Mouse (Mus musculus) forebrain, postnatal 0 days (tissue): ENCODE data around the gene Mfap5. TPM values are rescaled to one million over a fixed set of nuclear protein-coding genes. Genes with fewer than 3 reads are reported as not detected.
A peak's percentile ranks its signal among the peaks of the same experiment; 100 is the strongest.

Source experiments
- ATAC-seq: fragments of 200-750 bp; cut with Nextera tagmentation; 2 replicates; pipeline ENCODE4 v1.8.0; 2017; ENCODE audit warnings: mild to moderate bottlenecking, moderate library complexity
- DNase-seq: peaks from one replicate; pipeline ENCODE4 v3.0.0-alpha.2; 2015
- H3K27ac ChIP-seq: fragments of 300-500 bp; sonication (generic); 2 replicates; pipeline ENCODE4 v1.5.1; 2014; ENCODE audit warnings: low read depth, mild to moderate bottlenecking, antibody characterized with exemption, low read length, moderate library complexity, mixed read lengths
- H3K27me3 ChIP-seq: fragments of 300-500 bp; sonication (generic); 2 replicates; pipeline ENCODE4 v1.6.1; 2014; ENCODE audit warnings: mild to moderate bottlenecking, low read length, mixed read lengths; ENCODE audit not compliant: insufficient read depth
- H3K36me3 ChIP-seq: fragments of 300-500 bp; sonication (generic); 2 replicates; pipeline ENCODE4 v1.6.1; 2014; ENCODE audit warnings: mild to moderate bottlenecking, moderate library complexity; ENCODE audit not compliant: insufficient read depth
- H3K4me1 ChIP-seq: fragments of 300-500 bp; sonication (generic); 2 replicates; pipeline ENCODE4 v1.6.1; 2014; ENCODE audit warnings: antibody characterized with exemption; ENCODE audit not compliant: insufficient read depth
- H3K4me2 ChIP-seq: fragments of 300-500 bp; sonication (generic); 2 replicates; pipeline ENCODE4 v1.6.1; 2014; ENCODE audit warnings: low read depth, mild to moderate bottlenecking, moderate library complexity
- H3K4me3 ChIP-seq: fragments of 300-500 bp; sonication (generic); 2 replicates; pipeline ENCODE4 v1.5.1; 2014; ENCODE audit warnings: low read depth, low read length, mixed read lengths
- H3K9ac ChIP-seq: fragments of 300-500 bp; sonication (generic); 2 replicates; pipeline ENCODE4 v1.6.1; 2014; ENCODE audit warnings: mild to moderate bottlenecking
- H3K9me3 ChIP-seq: fragments of 300-500 bp; sonication (generic); 2 replicates; pipeline ENCODE4 v1.6.1; 2016; ENCODE audit warnings: low read length
- CTCF ChIP-seq: sonication (generic); IDR thresholded peaks from 2 replicates; pipeline ENCODE4 v1.5.1; 2016; ENCODE audit warnings: antibody characterized with exemption, control low read depth, low read depth
- WGBS: fragments of 180-500 bp; shearing (Covaris S2); extraction: QIAGEN DNeasy Blood & Tissue Kit; methylation state at CpG from one replicate; pipeline ENCODE4 v1.1.7; 2014; 5-methylcytosine and 5-hydroxymethylcytosine counted together
- polyA plus RNA-seq: library from polyadenylated mRNA; unstranded; fragments of >200 nt; fragmentation: Nextera tagmentation; extraction: Ambion mirVana; gene quantifications from 2 replicates; pipeline ENCODE4 v1.2.1, GENCODE M21; 2015
- total RNA-seq: library from RNA; depleted of rRNA; stranded (reverse); fragments of >200 nt; gene quantifications from 2 replicates; pipeline ENCODE4 v1.2.3, GENCODE M21; 2014

Mfap5 gene
- total and polyA plus RNA-seq, 2 experiments from 2014 or later: 3.6 to 3.8 TPM

DNA sequence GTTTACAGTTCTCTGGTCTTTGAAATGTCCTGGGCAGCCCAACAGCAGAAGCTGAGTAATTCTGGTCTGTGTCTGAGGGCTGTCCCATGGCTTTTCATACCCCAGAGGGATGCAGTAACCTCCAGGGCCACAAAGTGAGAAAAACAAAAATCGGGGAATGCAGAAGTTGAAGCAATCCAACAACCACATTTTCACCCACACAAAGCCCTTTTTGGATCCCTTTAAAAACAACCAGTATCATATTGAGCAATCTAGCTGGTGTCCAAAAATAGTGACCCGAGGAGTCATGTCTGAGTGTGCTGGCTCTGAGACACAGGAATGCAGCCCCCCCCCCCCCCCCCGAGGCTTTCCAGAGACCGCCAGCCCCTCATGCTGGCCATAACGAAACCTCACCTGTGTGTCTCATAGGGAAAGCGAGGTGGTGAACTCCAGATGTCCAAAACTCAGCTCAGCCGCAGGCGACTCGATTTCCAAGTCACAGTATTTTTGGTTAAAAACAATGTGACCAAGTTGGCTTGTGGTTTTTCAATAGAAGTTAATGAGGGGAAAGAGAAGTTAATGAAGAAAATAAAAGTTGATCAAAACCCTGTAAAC, 39.7 kb downstream of the Mfap5 start:
- Histone ChIP-seq H3K9me3 (no peaks in the 10 kb centered on the region), H3K27ac (no peak overlapping the region), H3K4me1 (no peaks in the 10 kb centered on the region), H3K36me3 (no peaks in the 10 kb centered on the region), H3K9ac (no peak overlapping the region), H3K4me3 (no peak overlapping the region), H3K4me2 (no peak overlapping the region), H3K27me3 (no peaks in the 10 kb centered on the region)
- TF ChIP-seq CTCF: no peak
- ATAC-seq (no peak), DNase-seq (no peak)
- WGBS: 75% methylated on average over 9 of the region's 9 CpGs

DNA sequence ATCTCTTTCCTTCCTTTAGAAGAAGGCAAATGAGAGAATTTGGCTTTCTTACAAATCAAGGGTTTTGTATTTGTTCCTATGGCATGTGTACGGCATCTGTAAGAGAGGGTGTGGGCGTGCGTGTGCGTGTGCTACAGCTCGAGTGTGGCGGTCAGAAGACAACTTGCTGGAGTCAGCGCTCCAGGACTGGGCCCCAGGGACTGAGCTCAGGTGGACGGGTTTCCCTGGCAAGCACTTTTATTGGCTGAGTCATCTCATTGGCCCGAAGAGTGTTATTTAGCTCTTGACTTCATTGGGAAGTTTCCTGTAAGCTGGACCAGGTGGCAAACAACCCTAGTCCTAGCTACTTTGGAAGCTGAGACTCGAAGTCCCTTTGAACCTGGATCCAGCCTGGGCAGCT, 40.3 kb downstream of the Mfap5 start:
- H3K9ac ChIP-seq: no peak overlapping the region
- no peak for TF ChIP-seq CTCF
- H3K4me3 ChIP-seq: no peak overlapping the region
- H3K4me2 ChIP-seq: no peak overlapping the region
- H3K27me3 ChIP-seq: no peaks in the 10 kb centered on the region
- DNase-seq (no peak), ATAC-seq (no peak)
- no peak overlapping the region for H3K27ac ChIP-seq
- no peaks in the 10 kb centered on the region for H3K4me1 ChIP-seq
- H3K36me3 ChIP-seq: no peaks in the 10 kb centered on the region
- 83% methylated on average over 10 of the region's 10 CpGs for WGBS
- no peaks in the 10 kb centered on the region for H3K9me3 ChIP-seq

DNA sequence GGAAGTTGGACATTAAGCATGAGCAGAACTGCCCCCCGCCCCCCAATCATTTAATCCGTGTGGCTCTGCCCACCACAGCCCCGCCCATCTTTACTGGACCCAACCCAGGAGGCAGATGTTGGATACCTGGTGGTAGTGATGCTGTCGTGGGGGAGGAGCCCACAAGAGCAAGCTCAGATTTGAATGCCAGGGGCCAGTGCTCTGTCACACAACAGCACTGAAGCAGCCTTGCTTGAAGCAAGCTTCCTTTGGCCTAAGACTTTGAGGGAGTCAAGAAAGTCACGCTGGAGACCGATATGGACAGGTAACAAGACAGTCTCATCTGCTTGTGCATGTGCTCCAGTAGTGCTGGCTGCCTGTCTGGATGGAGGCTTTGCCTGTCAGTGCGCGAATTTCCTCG, 48.0 kb downstream of the Mfap5 start, which contains the start of gene Aicda:
TSS of gene Aicda (plus strand) at position 196 of the 400 bp plus-strand sequence.
- no peak within 1 kb of the TSS for H3K4me3 ChIP-seq
- H3K9ac ChIP-seq: no peak within 1 kb of the TSS
- WGBS: 59% methylated on average over 9 of the region's 9 CpGs
- no peak for TF ChIP-seq CTCF
- peaks cover 4% of the 10 kb centered on the region; the same call in 1 of the 2 replicates for H3K4me1 ChIP-seq
- H3K27ac ChIP-seq: no peak within 1 kb of the TSS
- DNase-seq (no peak), ATAC-seq (no peak)
- no peaks in the 10 kb centered on the region for H3K36me3 ChIP-seq
- no peak within 1 kb of the TSS for H3K4me2 ChIP-seq
- no peaks in the 10 kb centered on the region for H3K27me3 ChIP-seq
- H3K9me3 ChIP-seq: no peaks in the 10 kb centered on the region

DNA sequence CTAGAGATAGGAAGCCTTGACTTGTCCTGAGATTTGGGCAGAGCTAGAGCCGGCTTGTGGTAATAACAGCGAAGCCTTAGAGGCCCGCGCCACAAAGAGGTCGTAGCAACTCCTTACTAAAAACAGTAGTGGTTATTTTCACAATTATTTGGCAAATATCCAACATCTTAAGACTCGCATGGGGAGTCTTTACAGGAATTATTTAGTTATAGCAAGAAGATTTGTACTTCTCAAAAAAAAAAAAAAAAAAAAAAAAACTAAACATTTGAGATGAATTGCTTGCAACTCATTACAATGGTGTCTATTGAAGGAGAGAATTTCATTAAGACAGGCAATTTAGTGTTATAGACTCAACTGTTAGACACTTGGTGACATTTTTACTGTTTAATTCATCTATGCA, 48.5 kb downstream of the Mfap5 start:
- 79% methylated on average over 6 of the region's 6 CpGs for WGBS
- H3K4me2 ChIP-seq: no peak overlapping the region
- H3K36me3 ChIP-seq: no peaks in the 10 kb centered on the region
- H3K9me3 ChIP-seq: no peaks in the 10 kb centered on the region
- no peak overlapping the region for H3K4me3 ChIP-seq
- no peak overlapping the region for H3K27ac ChIP-seq
- ATAC-seq (peak; percentile 77; the same call in 1 of the 2 replicates), DNase-seq (no peak)
- H3K4me1 ChIP-seq: peaks cover 4% of the 10 kb centered on the region; the same call in 1 of the 2 replicates
- no peak overlapping the region for H3K9ac ChIP-seq
- H3K27me3 ChIP-seq: no peaks in the 10 kb centered on the region
- TF ChIP-seq CTCF: no peak

DNA sequence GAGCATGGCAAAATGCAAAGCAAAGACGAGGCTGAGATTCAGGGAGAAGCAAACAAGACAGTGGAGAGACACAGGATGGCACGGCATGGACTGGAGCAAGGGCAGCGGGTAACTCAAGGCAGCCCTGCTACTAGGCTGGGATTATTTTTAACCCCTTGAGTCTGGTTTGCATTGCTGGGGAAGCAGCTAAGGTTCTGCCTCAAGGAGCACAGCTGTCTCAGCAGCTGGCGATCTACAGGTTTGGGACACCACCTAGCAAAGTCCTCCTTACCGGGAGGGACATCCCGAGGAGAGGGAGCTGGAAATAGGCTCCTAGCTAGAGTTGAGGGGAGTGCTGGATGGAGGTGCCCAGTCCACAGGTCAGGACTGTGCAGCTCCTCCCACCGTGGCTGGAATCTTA, 49.6 kb downstream of the Mfap5 start:
- WGBS: 53% methylated on average over 7 of the region's 7 CpGs
- Histone ChIP-seq H3K36me3 (no peaks in the 10 kb centered on the region), H3K9ac (no peak overlapping the region), H3K27me3 (no peaks in the 10 kb centered on the region), H3K9me3 (no peaks in the 10 kb centered on the region), H3K4me3 (no peak overlapping the region), H3K4me1 (peaks cover 4% of the 10 kb centered on the region; the same call in 1 of the 2 replicates), H3K4me2 (no peak overlapping the region), H3K27ac (no peak overlapping the region)
- ATAC-seq: no peak
- no peak for DNase-seq
- no peak for TF ChIP-seq CTCF

DNA sequence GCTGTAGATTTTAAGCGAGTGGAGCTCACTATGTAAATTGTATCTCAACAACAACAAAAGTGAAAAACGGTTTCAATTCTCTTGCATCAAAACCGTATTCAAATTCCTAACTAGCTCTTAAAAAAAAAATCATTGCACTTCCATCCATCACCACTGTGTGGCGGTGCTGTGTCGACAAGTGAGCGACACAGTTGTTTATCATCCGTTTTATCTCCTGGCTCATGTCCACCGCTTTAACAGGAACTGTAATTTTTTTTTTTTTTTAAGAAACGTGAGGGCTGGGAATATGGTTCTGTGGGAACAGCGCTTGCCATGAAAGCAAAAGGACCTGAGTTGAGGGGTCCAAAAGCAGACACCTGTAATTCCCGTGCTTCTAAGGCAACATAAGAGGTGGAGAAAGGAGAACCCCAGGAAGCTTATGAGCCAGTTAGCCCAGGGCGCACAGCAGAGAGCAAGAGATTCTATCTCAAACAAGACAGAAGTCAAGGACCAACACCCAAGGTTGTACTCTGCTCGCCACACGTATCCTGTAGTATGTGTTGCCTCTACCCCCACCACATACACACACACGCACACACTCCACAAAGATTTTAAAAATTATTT, 51.4 kb downstream of the Mfap5 start:
- WGBS: 22% methylated on average over 15 of the region's 15 CpGs
- no peaks in the 10 kb centered on the region for H3K9me3 ChIP-seq

DNA sequence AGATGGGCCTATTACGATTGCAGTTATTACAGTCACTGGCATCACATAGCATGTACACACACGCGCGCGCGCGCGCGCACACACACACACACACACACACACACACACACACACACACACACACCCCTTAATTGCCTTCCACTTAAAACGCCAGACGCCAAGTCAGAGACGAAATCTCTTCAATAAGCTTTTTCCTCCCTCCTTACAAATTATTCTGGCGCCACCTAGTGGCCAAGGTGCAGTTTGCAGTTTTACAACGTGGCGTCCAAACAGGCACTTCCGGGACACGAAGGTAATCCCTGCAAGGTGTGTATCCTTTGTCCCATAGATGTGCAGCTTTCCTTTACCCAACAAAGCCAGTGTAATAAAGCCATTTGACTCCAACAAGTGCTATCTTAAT, 54.8 kb downstream of the Mfap5 start:
- Histone ChIP-seq H3K4me1 (peaks cover 4% of the 10 kb centered on the region; the same call in 1 of the 2 replicates), H3K4me3 (no peak overlapping the region), H3K36me3 (no peaks in the 10 kb centered on the region), H3K9me3 (no peaks in the 10 kb centered on the region), H3K9ac (no peak overlapping the region), H3K27me3 (no peaks in the 10 kb centered on the region), H3K27ac (no peak overlapping the region), H3K4me2 (peak overlapping the region; percentile 38)
- peak; percentile 94 for TF ChIP-seq CTCF
- ATAC-seq: peak; percentile 50; the same call in 1 of the 2 replicates
- peak; percentile 93 for DNase-seq
- WGBS: 8% methylated on average over 17 of the region's 17 CpGs

More for the DNA sequence above, 51.4 kb downstream of the Mfap5 start:
- H3K9ac ChIP-seq: no peak overlapping the region
- DNase-seq: peak; percentile 90
- no peaks in the 10 kb centered on the region for H3K36me3 ChIP-seq
- no peak overlapping the region for H3K27ac ChIP-seq
- H3K4me3 ChIP-seq: peak overlapping the region; percentile 22; the same call in 1 of the 2 replicates
- H3K4me2 ChIP-seq: peak overlapping the region; percentile 44
- H3K27me3 ChIP-seq: no peaks in the 10 kb centered on the region
- TF ChIP-seq CTCF: peak; percentile 85
- peak; percentile 28 for ATAC-seq
- peaks cover 4% of the 10 kb centered on the region; the same call in 1 of the 2 replicates for H3K4me1 ChIP-seq
